Mouse (Mus musculus) urinary bladder, postnatal 10 days (tissue): ENCODE results near the gene Fam19a1.
"Not testable (repeated sequence)": the region's sequence is repeated elsewhere in the genome, so short reads cannot be mapped to it uniquely, and the experiment has no call there.

Experiments
- DNase-seq: peaks from one replicate; pipeline ENCODE4 v3.0.0; 2022; ENCODE audit warnings: low spot score

The Fam19a1 gene

DNA sequence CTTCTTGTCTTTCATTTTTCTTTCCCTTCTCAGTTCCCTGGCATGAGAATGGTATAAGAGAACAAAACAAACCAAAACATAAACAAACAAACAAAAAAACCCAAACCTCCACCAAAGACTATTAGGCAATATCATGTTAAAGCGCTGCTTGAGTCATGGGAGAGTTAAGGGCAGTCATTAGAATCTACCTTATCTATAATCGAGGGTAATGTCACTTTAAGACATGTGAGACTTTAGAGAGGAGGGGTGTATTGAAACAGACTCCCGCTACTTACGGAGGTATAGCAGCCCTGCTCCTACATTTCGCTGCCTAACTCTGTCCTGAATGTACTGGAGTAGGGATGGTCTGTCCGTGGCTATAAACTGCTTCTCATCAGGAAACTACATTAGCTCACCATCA, at the start of gene Fam19a1:
Gene Fam19a1, plus strand, starts transcription at position 301 of the 400 bp plus-strand sequence.
- no peak for DNase-seq

- DNase-seq, result no peak
Measured at GRCm38 (mm10) chr6:96071080-96071479, 41.9 kb upstream of the Fam19a1 start.

DNA sequence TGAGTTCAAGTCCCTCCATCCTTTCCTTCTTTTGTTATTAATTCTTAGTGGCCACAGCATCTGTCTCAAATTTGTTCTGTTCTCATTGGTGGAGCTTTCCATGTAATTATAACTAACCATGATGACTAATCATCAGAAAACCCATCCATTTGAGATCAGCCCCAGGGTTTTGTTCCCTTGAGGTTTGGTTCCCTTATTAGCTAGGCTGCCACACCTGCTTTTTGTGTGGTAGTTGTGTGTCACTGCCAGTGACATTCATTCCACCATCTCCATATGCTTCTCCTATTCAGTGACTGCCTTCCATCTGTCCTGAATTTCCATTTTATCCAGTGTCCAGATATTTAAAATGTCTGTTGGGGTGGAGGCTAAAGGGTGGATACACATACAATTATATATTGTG, 41.4 kb upstream of the Fam19a1 start:
- DNase-seq, result no peak

GRCm38 (mm10) chr6:96089961-96090360, 23.0 kb upstream of the Fam19a1 start:
- DNase-seq, result no peak

DNA sequence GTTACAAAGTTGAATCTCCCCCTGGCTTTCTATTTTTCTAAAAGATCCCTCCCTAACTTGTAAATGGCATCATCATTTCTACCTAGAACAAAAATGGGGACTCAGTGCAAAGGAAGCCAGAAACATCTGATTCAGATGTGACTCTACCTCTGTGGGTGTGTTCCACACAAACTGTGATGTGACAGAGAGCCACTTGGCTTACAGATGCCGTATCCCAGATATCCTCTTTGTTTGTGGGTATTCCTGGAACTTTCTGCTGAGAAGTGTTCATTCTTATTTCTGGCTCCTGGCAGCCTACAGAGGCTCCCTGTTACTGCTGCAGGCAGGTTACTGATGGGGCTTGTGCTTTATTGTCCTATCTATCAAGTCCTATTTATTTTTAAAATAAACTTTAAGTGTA, 19.2 kb upstream of the Fam19a1 start:
- DNase-seq, result no peak

DNA sequence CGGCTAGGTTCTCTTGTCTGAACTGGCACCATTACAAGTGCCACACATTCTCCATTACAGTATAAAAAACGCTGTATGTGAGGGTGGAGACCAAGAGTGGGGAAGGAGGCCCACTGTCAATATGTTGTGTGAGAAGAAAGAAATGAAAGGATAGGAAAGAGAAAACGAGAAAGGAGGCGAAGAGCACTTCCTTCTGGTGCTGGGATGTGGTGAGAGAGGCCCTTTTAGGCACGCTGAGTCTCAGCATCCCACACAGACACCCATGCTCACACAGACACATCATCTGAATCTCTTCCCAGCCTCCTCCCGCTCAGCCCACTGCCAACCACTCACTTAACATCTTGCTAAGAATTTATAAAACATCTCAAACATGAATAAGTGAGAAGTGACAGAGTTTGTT, 14.7 kb upstream of the Fam19a1 start:
- DNase-seq, result no peak

- DNase-seq, result no peak
Measured at GRCm38 (mm10) chr6:96111656-96112055, 1.3 kb upstream of the Fam19a1 start.

DNA sequence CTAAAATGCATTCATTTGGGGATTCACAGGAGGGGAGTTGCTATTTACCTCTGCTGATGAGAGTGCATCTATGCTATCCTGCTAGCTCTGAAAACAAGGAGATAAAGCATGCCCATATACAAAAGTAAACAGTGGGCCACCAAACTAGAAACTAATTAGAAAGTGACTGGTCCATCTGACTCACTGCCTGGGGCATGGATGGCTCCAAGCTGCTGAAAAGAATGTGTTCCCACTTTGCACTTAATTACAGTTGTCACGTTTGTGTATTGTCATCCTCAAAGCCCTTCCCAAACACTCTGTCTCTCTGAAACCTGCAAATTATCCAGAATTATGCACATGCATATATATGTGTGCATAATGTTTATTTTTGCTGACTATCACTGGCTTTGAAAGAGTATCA, 1.2 kb downstream of the Fam19a1 start:
- DNase-seq, result no peak

DNA sequence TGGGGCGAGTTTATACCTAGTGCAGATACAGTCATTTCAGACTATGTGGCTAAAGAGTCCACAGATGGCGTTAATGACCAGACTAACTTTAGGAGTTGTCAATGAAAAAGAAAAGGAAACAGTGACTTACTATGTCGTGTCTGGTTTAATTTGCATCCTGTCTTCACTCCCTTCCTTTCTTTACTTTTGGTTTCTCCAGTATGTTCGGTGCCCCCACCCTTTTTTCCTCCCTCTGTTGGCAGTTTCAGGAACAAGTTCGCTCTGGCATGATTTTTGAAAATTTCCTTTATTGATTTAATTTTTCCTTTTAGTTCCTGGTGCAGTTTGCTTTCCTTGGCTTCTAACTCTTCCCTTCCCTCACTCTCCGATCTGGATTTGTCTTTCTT, 3.2 kb downstream of the Fam19a1 start:
- no peak for DNase-seq

- no peak for DNase-seq
Measured at GRCm38 (mm10) chr6:96116534-96117272, 3.7 kb downstream of the Fam19a1 start.

- no peak for DNase-seq
Measured at GRCm38 (mm10) chr6:96143326-96143725, 30.4 kb downstream of the Fam19a1 start.

DNA sequence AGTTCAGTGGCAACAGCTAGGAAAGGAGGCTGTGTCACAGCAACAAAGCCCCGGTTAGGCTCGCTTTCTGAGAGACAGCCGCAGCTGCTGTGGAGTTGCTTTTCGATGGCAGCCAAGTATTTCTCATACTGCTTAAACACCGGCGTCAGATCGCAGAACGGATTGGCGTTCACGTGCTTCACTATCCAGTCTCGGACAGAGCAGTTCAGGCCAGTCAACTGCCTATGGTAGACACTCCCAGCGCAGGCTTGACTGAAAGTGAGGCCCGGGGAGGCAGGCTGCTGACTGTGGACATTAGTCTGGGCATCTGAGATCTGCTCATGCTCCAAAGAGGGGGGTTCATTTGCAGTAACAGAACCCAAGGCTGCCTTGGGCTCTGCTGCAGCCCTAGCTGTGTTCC, 52.4 kb downstream of the Fam19a1 start:
- no peak for DNase-seq

DNA sequence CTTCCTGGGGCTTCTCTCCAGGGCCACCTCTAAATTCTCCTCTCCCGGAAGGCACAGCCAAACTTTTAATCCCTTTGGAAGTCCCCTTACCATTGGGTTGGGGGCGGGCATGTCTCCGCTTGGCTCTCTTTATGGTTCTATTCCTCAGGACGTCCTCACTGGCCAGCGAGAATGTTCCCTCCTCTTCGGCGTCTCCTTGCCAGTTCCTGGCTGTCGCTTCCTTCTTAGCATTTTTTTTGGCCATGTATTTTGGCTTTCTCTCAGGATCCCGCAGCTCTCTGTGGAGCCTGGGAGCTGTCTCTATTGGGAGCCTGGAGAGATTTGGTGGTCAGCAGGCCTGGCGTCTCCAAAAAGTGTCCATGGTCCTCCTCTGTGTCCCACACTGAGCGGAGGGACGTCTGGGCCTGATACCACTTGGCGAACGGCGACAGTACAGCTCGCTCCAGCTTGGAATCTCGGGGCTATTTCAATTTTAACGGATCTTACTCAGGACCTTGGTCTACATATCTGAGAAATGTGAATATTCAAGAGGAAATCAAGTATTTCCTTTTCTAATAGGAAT, 52.9 kb downstream of the Fam19a1 start, which contains the start of gene 1700123L14Rik:
Gene 1700123L14Rik, minus strand, starts transcription at position 426 of the 562 bp plus-strand sequence.
- no peak for DNase-seq

- DNase-seq, result no peak
Measured at GRCm38 (mm10) chr6:96167031-96167430, 54.1 kb downstream of the Fam19a1 start.

DNA sequence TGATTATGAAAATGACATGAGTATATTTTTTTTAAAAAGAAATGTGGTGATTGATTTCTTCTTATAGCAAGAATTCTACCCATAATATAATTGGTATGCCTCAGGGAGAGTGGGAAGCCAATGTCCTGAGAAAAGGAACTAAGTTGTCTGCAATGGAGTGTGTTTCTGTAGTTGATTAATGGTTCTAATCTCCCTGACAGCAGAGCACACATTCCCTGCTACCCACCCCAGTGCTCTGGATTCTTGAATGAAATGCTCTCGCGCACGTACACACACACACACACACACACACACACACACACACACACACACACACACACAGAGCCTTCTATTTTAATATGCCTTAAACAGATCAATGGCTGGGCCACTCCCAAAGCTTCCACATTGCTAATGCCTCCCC, 60.7 kb downstream of the Fam19a1 start:
- no peak for DNase-seq

DNA sequence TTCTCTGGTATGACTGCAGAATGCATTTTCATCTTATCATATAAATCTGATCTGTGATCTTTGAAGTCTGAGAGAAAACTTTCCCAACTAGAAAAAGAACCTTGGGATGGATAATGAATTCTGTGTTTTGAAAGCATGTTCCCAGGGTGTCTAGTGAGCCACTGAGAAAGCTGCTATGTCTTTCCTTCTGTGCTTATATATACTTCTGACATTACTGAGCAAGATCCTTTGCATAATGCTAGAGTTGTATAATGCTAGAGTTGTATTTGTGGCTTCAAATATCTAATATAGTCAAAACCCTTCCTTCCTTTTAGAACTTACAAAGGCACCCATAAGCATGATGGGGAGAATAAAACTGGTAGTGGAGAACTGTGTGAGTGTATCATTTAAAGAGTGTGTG, 65.6 kb downstream of the Fam19a1 start:
- no peak for DNase-seq

GRCm38 (mm10) chr6:96183392-96183791, 70.4 kb downstream of the Fam19a1 start:
- no peak for DNase-seq

GRCm38 (mm10) chr6:96186517-96186916, 73.6 kb downstream of the Fam19a1 start:
- DNase-seq, result no peak

DNA sequence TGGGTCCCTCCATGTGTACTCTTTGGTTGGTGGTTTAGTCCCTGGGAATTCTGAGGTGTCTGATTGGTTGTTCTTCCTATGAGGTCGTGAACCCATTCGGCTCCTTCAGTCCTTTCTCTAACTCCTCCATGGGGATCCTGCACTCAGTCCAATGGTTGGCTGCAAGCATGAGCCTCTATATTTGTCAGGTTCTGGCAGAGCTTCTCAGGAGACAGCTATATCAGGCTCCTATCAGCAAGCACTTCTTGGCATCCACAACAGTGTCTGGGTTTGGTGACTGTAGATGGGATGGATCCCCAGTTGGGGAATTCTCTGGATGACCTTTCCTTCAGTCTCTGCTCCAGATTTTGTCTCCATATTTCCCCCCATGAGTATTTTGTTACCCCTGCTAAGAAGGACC, 86.0 kb downstream of the Fam19a1 start:
- DNase-seq, result not testable (repeated sequence)

DNA sequence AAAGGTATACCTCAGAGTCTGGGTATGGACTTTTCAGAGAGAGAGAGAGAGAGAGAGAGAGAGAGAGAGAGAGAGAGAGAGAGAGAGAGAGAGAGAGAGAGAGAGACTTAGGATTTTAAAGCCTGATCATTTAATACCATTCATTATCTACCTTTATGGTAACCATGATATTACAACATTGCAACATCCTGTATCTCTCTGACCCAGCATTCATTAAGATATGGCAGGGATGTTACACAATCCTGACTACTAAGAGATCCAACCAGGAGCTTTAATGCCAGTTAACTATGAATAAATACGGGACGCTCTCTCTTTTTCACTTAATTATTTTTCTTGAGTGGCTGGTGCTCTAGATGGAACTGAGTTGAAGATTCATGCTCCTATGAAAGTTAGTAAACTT, 92.4 kb downstream of the Fam19a1 start:
- no peak for DNase-seq

GRCm38 (mm10) chr6:96234806-96235205, 121.9 kb downstream of the Fam19a1 start:
- no peak for DNase-seq

DNA sequence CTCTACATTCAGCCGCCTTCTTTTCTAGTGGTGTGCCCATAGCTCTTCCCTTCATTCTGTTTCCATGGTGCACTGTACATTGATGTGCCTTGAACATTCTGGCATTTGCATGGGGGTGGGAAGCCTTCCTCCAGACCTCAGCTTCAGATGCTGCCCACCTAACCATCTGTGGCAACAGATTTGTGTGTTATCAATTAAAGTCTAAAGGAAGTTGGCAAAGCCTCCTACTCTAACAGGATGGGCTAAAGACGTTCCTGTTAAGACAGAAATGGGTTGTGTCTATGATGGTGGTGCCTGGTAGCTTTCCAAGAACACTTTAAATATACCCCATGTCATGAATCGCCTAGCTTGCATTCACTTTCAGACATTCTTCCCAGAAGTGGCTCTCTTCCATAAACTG, 131.4 kb downstream of the Fam19a1 start:
- no peak for DNase-seq

DNA sequence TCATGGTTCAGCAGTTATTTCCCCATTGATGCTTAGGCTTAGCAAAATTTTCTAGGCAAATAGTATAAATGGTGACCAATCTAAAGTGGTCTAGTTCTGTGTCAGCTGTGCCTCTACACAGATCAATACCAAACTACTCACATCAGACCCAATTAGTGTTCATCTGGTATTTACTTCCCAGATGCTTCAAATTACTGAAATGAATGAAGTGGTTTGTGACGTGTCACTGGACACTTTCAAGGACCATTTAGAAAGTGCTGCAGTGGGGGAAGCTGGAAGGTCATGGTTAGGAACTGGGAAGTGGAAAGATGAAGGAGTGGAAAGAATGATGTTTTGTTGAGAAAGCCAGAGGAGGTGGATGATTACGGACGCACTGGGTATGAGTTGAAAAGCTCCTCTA, 139.0 kb downstream of the Fam19a1 start:
- no peak for DNase-seq

DNA sequence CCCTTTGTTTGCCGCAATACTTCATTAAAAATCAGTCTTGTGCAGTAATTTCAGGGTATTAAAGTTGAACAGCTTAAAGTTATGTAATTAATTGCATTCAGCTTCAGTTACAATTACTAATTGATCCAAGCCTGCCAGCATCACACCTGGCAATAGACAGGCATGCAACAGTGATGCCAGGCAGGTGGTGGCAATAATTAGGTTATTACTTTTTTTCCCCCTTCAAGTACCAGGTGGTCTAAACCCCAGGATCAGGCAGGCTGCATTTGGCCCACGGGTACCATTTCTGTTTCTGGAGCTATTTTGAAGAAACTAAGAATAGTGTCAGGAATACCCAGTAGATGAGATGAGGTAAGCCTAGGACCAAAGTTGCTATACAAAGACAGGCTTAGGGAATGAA, 141.9 kb downstream of the Fam19a1 start:
- DNase-seq, result no peak
